Mouse (Mus musculus) CH12.LX (cell line): ENCODE data around the gene Prr14l. TPM values are rescaled to one million over a fixed set of nuclear protein-coding genes. Genes with fewer than 3 reads are reported as not detected.

Experiments used
- DNase-seq: peaks from one replicate; pipeline ENCODE4 v3.0.0-alpha.2; 2013; ENCODE audit errors: extremely low read depth
- H3K27ac ChIP-seq: 2 replicates; pipeline ENCODE4 v1.5.1; 2012; ENCODE audit warnings: low read depth, mild to moderate bottlenecking, control low read depth, moderate library complexity; ENCODE audit not compliant: insufficient read depth
- H3K27me3 ChIP-seq: replicated peaks from 2 replicates; pipeline ENCODE3; 2012; ENCODE audit warnings: inconsistent platforms
- H3K36me3 ChIP-seq, 2 experiments: replicated peaks in 1 of 2; 2 replicates each; pipeline versions ENCODE3 to v1.6.1; 2012; ENCODE audit warnings: inconsistent platforms in 1 of 2, low read length in 1 of 2, mild to moderate bottlenecking in 1 of 2, mixed read lengths in 1 of 2, moderate library complexity in 1 of 2; ENCODE audit not compliant: control insufficient read depth in 1 of 2, insufficient read depth in 1 of 2
- H3K4me1 ChIP-seq, 2 experiments: 2 replicates each; pipeline ENCODE4 v1.6.1; 2012; ENCODE audit warnings: inconsistent platforms in 1 of 2, moderate library complexity in 1 of 2; ENCODE audit not compliant: insufficient read depth in 2 of 2, control insufficient read depth in 1 of 2
- H3K4me2 ChIP-seq: 2 replicates; pipeline ENCODE4 v1.6.1; 2012; ENCODE audit warnings: low read depth, mild to moderate bottlenecking, control low read depth; ENCODE audit not compliant: poor library complexity, insufficient read depth, severe bottlenecking
- H3K4me3 ChIP-seq, 3 experiments: fragments of 150-350 bp in 1 of 3; sonication (generic) in 1 of 3; replicated peaks in 1 of 3; 2 replicates each; pipeline versions ENCODE3 to v1.5.1; 2011 to 2012; ENCODE audit warnings: low read depth in 2 of 3, low read length in 2 of 3, mild to moderate bottlenecking in 2 of 3, moderate library complexity in 2 of 3, control low read depth in 1 of 3, improper control_type of control experiment in 1 of 3, inconsistent platforms in 1 of 3, mixed read lengths in 1 of 3; ENCODE audit not compliant: poor library complexity in 1 of 3
- H3K79me2 ChIP-seq: replicated peaks from 2 replicates; pipeline ENCODE4 v1.6.1; 2012; ENCODE audit warnings: mild to moderate bottlenecking, moderate library complexity; ENCODE audit not compliant: control insufficient read depth, poor library complexity, insufficient read depth, severe bottlenecking; ENCODE audit errors: extremely low read depth
- H3K9ac ChIP-seq: 2 replicates; pipeline ENCODE4 v1.6.1; 2012; ENCODE audit warnings: low read depth, mild to moderate bottlenecking, control low read depth, moderate library complexity; ENCODE audit not compliant: insufficient read depth
- H3K9me3 ChIP-seq: replicated peaks from 2 replicates; pipeline ENCODE3; 2012; ENCODE audit warnings: low read length, inconsistent platforms, mixed read lengths
- CHD1 ChIP-seq: IDR thresholded peaks from 2 replicates; pipeline ENCODE4 v1.6.1; 2012; ENCODE audit warnings: low read depth, low read length, improper control_type of control experiment, inconsistent platforms
- CHD2 ChIP-seq: IDR thresholded peaks from 2 replicates; pipeline ENCODE4 v1.6.1; 2011; ENCODE audit warnings: low read length, improper control_type of control experiment
- CTCF ChIP-seq, 2 experiments: IDR thresholded peaks in 1 of 2; conservative IDR thresholded peaks in 1 of 2; 2 replicates each; pipeline ENCODE4 v1.5.1; 2011 to 2012; ENCODE audit warnings: low read depth in 2 of 2, low read length in 2 of 2, improper control_type of control experiment in 1 of 2, inconsistent platforms in 1 of 2, mild to moderate bottlenecking in 1 of 2, moderate library complexity in 1 of 2
- E2F4 ChIP-seq: IDR thresholded peaks from 2 replicates; pipeline ENCODE4 v1.6.1; 2011; ENCODE audit warnings: low read depth, low read length, improper control_type of control experiment; ENCODE audit not compliant: insufficient replicate concordance
- ELF1 ChIP-seq: IDR thresholded peaks from 2 replicates; pipeline ENCODE4 v1.6.1; 2014; ENCODE audit warnings: low read depth, mild to moderate bottlenecking, inconsistent platforms, low read length, improper control_type of control experiment
- ETS1 ChIP-seq: conservative IDR thresholded peaks from 2 replicates; pipeline ENCODE4 v1.6.1; 2012; ENCODE audit warnings: low read depth, mild to moderate bottlenecking, inconsistent platforms, low read length, improper control_type of control experiment, moderate library complexity
- HCFC1 ChIP-seq: IDR thresholded peaks from 2 replicates; pipeline ENCODE4 v1.6.1; 2012; ENCODE audit warnings: low read depth, mild to moderate bottlenecking, inconsistent platforms, low read length, improper control_type of control experiment
- JUN ChIP-seq: IDR thresholded peaks from 2 replicates; pipeline ENCODE4 v1.6.1; 2011; ENCODE audit warnings: low read depth, mild to moderate bottlenecking, low read length, improper control_type of control experiment, moderate library complexity; ENCODE audit not compliant: insufficient read depth
- JUND ChIP-seq: conservative IDR thresholded peaks from 2 replicates; pipeline ENCODE4 v1.6.1; 2011; ENCODE audit warnings: low read depth, low read length, improper control_type of control experiment
- MAFK ChIP-seq: IDR thresholded peaks from 2 replicates; pipeline ENCODE4 v1.6.1; 2011; ENCODE audit warnings: low read length, improper control_type of control experiment; ENCODE audit not compliant: insufficient replicate concordance
- MXI1 ChIP-seq: IDR thresholded peaks from 2 replicates; pipeline ENCODE4 v1.6.1; 2011; ENCODE audit warnings: mild to moderate bottlenecking, low read depth, low read length, improper control_type of control experiment
- RCOR1 ChIP-seq: conservative IDR thresholded peaks from 2 replicates; pipeline ENCODE4 v1.6.1; 2012; ENCODE audit warnings: low read depth, mild to moderate bottlenecking, inconsistent platforms, low read length, improper control_type of control experiment
- SIN3A ChIP-seq: IDR thresholded peaks from 2 replicates; pipeline ENCODE4 v1.6.1; 2012; ENCODE audit warnings: low read length, improper control_type of control experiment, inconsistent platforms
- SMC3 ChIP-seq: IDR thresholded peaks from 2 replicates; pipeline ENCODE4 v1.6.1; 2011; ENCODE audit warnings: low read depth, low read length, improper control_type of control experiment
- TBP ChIP-seq: conservative IDR thresholded peaks from 2 replicates; pipeline ENCODE4 v1.6.1; 2011; ENCODE audit warnings: low read depth, low read length, improper control_type of control experiment
- TCF12 ChIP-seq: IDR thresholded peaks from 2 replicates; pipeline ENCODE4 v1.6.1; 2014; ENCODE audit warnings: low read depth, mild to moderate bottlenecking, inconsistent platforms, low read length, improper control_type of control experiment
- USF1 ChIP-seq: IDR thresholded peaks from 2 replicates; pipeline ENCODE4 v1.6.1; 2014; ENCODE audit warnings: low read depth, mild to moderate bottlenecking, inconsistent platforms, low read length, improper control_type of control experiment
- ZC3H11A ChIP-seq: IDR thresholded peaks from 2 replicates; pipeline ENCODE4 v1.6.1; 2012; ENCODE audit warnings: low read depth, mild to moderate bottlenecking, inconsistent platforms, low read length, improper control_type of control experiment
- ZKSCAN1 ChIP-seq: IDR thresholded peaks from 2 replicates; pipeline ENCODE4 v1.6.1; 2012; ENCODE audit warnings: low read depth, inconsistent platforms, low read length, improper control_type of control experiment, borderline replicate concordance
- ZNF384 ChIP-seq: IDR thresholded peaks from 2 replicates; pipeline ENCODE4 v1.6.1; 2012; ENCODE audit warnings: low read depth, low read length, improper control_type of control experiment, inconsistent platforms
- dilution Hi-C: fragments of 300-500 bp; cut with MboI; formaldehyde crosslinking; loops from 2 replicates; pipeline ENCODE4 v1.14.3; 2020; ENCODE audit warnings: low sequenced_read_pairs; ENCODE audit not compliant: extremely low pct_unique_long_range_greater_than_20kb, extremely low pct_ligation_motif_present
- in situ Hi-C: fragments of 300-500 bp; cut with MboI; formaldehyde crosslinking; loops from 3 replicates; pipeline ENCODE4 v1.14.3; 2019; ENCODE audit warnings: low sequenced_read_pairs, low pct_ligation_motif_present, low pct_unique_long_range_greater_than_20kb, mixed read lengths
- polyA plus RNA-seq: library from polyadenylated mRNA; unstranded; fragments of >175 nt; gene quantifications from 2 replicates; pipeline ENCODE4 v1.2.1, GENCODE M21; 2012; ENCODE audit warnings: low read depth; ENCODE audit not compliant: insufficient read length
- total RNA-seq, 2 experiments: library from RNA; depleted of rRNA; stranded (reverse); fragments of 300-350 nt in 1 of 2; fragments of >200 nt in 1 of 2; gene quantifications; 2 replicates each; pipeline ENCODE4 v1.2.3; 2012 to 2014

Gene Prr14l
- total and polyA plus RNA-seq, 3 experiments: 5.4 to 15.6 (median 14.5) TPM

DNA sequence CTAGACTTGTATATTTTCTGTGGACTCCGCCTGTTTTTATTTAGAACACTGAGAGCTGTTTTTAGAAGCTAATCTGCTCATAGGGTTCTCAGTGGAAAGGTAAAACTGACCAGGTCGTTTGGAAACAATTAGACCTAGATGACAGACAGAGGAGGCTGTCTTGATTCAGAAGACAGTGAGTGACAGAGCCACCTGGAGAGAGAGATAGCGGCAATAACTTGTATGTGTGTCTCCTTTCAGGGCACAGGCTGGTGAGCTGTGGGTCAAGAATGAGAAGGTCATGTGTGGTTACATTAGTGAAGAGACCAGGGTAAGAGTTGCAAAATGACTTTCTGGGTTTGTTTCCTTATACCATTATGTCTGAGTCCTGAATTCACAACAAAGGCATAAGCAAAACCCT lies 32.7 kb upstream of the Prr14l start:
- no peak overlapping the region for H3K4me2 ChIP-seq
- H3K36me3 ChIP-seq: peaks cover 54 to 82% of the 10 kb centered on the region in 2 experiments
- H3K4me3 ChIP-seq: no peak overlapping the region
- H3K4me1 ChIP-seq: no peaks in the 10 kb centered on the region
- TF ChIP-seq E2F4 (no peak), ETS1 (no peak), ELF1 (no peak), TCF12 (no peak)
- DNase-seq: no peak
- H3K27me3 ChIP-seq: no peaks in the 10 kb centered on the region
- no peaks in the 10 kb centered on the region for H3K79me2 ChIP-seq
- in situ Hi-C loops (no loop called here), dilution Hi-C loops (no loop called here)
- H3K9ac ChIP-seq: no peak overlapping the region
- H3K27ac ChIP-seq: no peak overlapping the region
- H3K9me3 ChIP-seq: peaks cover 2% of the 10 kb centered on the region

DNA sequence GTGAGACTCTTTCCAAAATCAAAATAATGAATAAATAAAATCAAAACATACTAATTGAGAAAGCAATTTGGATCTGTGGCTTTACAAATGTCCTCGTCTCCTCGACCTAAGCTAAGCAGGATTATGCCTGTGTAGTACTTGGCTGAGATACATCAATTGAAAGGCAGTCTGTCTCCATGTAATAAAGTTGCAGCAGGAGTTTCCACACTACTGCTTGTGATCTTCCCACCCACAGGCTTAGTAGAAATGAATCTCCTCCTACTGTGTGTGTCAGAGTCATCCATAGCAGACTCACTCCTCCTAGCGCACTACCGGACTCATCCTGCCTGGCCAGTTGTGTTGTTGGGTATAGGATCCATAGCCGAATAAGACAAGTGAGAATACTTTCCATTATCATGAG lies 18.3 kb upstream of the Prr14l start:
- peaks cover 10 to 40% of the 10 kb centered on the region in 2 experiments; a peak in 3 of 4 replicates for H3K4me1 ChIP-seq
- TF ChIP-seq CHD2: no peak
- no peak for TF ChIP-seq JUN
- no peak for TF ChIP-seq TCF12
- no peak for TF ChIP-seq MAFK
- no peak for TF ChIP-seq HCFC1
- TF ChIP-seq MXI1: no peak
- no peak for TF ChIP-seq ELF1
- no peak for TF ChIP-seq CTCF (conservative IDR thresholded peaks at IDR 0.05 in 1 of 2, IDR thresholded peaks at IDR 0.05 in 1 of 2; ENCODE audit: low read depth in 2 of 2, low read length in 2 of 2)
- TF ChIP-seq E2F4: no peak
- TF ChIP-seq ZC3H11A: no peak
- TF ChIP-seq CHD1: no peak
- TF ChIP-seq RCOR1: no peak
- no peak for TF ChIP-seq ZKSCAN1
- no peak for TF ChIP-seq TBP
- no peak for TF ChIP-seq SMC3
- no peak for TF ChIP-seq ZNF384
- no peak for TF ChIP-seq SIN3A
- no peak for TF ChIP-seq JUND
- no peak for TF ChIP-seq USF1
- TF ChIP-seq, all 38 proteins: peak for 0
- in situ Hi-C loops: no loop called here
- Histone ChIP-seq H3K9ac (no peak overlapping the region), H3K4me3 (no peak overlapping the region), H3K4me2 (no peak overlapping the region), H3K27me3 (no peaks in the 10 kb centered on the region), H3K79me2 (peaks cover 1% of the 10 kb centered on the region; the same call in 1 of the 2 replicates), H3K27ac (no peak overlapping the region), H3K9me3 (no peaks in the 10 kb centered on the region), H3K36me3 (peaks cover 33 to 70% of the 10 kb centered on the region in 2 experiments)
- dilution Hi-C loops: no loop called here
- no peak for DNase-seq
